Mouse (Mus musculus) stomach, postnatal 0 days (tissue): ENCODE data around the gene Mettl14.

Experiments used
- CTCF ChIP-seq: IDR thresholded peaks from 2 replicates; pipeline ENCODE4 v1.5.1; 2016; ENCODE audit warnings: antibody characterized with exemption, low read depth, mild to moderate bottlenecking, moderate library complexity
- EP300 ChIP-seq: optimal IDR thresholded peaks from 2 replicates; pipeline ENCODE3; 2016; ENCODE audit warnings: antibody characterized with exemption

GRCm38 (mm10) chr3:123428005-123428404 is 42.1 kb upstream of the Mettl14 start:
- no peak for TF ChIP-seq EP300
- TF ChIP-seq CTCF = no peak
